Mouse (Mus musculus): ENCODE data around the gene C1qc. TPM values are rescaled to one million over a fixed set of nuclear protein-coding genes. Genes with fewer than 3 reads are reported as not detected.

C1qc gene
- polyA plus RNA-seq (2015; fragmentation: Nextera tagmentation; extraction: Ambion mirVana), result 31.3 and 33.0 TPM in 2 replicates

- Histone ChIP-seq H3K27ac (no peak within 1 kb of the TSS), H3K27me3 (peaks cover 33% of the 10 kb centered on the region)
- DNase-seq, result no peak
Measured at GRCm38 (mm10) chr4:136892811-136893210, at the start of gene C1qc. C1qc (minus strand) TSS chr4:136893065.

GRCm38 (mm10) chr4:136937935-136938334, 45.1 kb upstream of the C1qc start:
- Histone ChIP-seq H3K36me3 (no peaks in the 10 kb centered on the region), H3K9me3 (replicated peaks) (no peaks in the 10 kb centered on the region), H3K4me1 (replicated peaks) (peaks cover 13% of the 10 kb centered on the region), H3K4me2 (no peak overlapping the region), H3K27me3 (peaks cover 22% of the 10 kb centered on the region), H3K4me3 (replicated peaks) (no peak overlapping the region), H3K9ac (no peak overlapping the region), H3K27ac (no peak overlapping the region)
- no peak for ATAC-seq (ENCODE audit: low read depth)
- no peak for DNase-seq
- 64% methylated on average over 5 of the region's 5 CpGs for WGBS (ENCODE audit: insufficient replicate concordance)

More at GRCm38 (mm10) chr4:136892811-136893210, at the start of gene C1qc:
- 12% methylated on average over 5 of the region's 5 CpGs for WGBS (ENCODE audit: insufficient replicate concordance)
- H3K4me1 ChIP-seq (replicated peaks), result no peaks in the 10 kb centered on the region
- no peak within 1 kb of the TSS for H3K4me3 ChIP-seq (replicated peaks)
- no peaks in the 10 kb centered on the region for H3K9me3 ChIP-seq (replicated peaks)
- no peaks in the 10 kb centered on the region for H3K36me3 ChIP-seq
- 0 out of 2 replicates have a peak within 1 kb of the TSS, but pooled peaks have one; percentile 6 for H3K9ac ChIP-seq
- ATAC-seq (ENCODE audit: low read depth), result peak; percentile 4; the same call in 1 of the 2 replicates
- no peak within 1 kb of the TSS for H3K4me2 ChIP-seq

GRCm38 (mm10) chr4:136937344-136937743, 44.5 kb upstream of the C1qc start:
- no peaks in the 10 kb centered on the region for H3K36me3 ChIP-seq

GRCm38 (mm10) chr4:136934746-136935613, 42.1 kb upstream of the C1qc start:
- no peaks in the 10 kb centered on the region for H3K9me3 ChIP-seq (replicated peaks)
- ATAC-seq (ENCODE audit: low read depth) (peak; percentile 43; the same call in 1 of the 2 replicates), DNase-seq (no peak)
- WGBS (ENCODE audit: insufficient replicate concordance), result 43% methylated on average over 18 of the region's 18 CpGs
- H3K27me3 ChIP-seq, result peaks cover 3% of the 10 kb centered on the region; the same call in 1 of the 2 replicates
- H3K4me1 ChIP-seq (replicated peaks), result peaks cover 32% of the 10 kb centered on the region
- H3K36me3 ChIP-seq, result no peaks in the 10 kb centered on the region
- H3K4me2 ChIP-seq, result peak overlapping the region; percentile 26; the same call in 1 of the 2 replicates
- no peak overlapping the region for H3K4me3 ChIP-seq (replicated peaks)
- no peak overlapping the region for H3K9ac ChIP-seq
- H3K27ac ChIP-seq, result no peak overlapping the region

More at GRCm38 (mm10) chr4:136937344-136937743, 44.5 kb upstream of the C1qc start:
- no peak overlapping the region for H3K4me3 ChIP-seq (replicated peaks)
- no peaks in the 10 kb centered on the region for H3K9me3 ChIP-seq (replicated peaks)
- 51% methylated on average over 4 of the region's 4 CpGs for WGBS (ENCODE audit: insufficient replicate concordance)
- H3K27ac ChIP-seq, result no peak overlapping the region
- no peak overlapping the region for H3K9ac ChIP-seq
- no peak for ATAC-seq (ENCODE audit: low read depth)
- H3K4me2 ChIP-seq, result no peak overlapping the region
- peaks cover 13% of the 10 kb centered on the region for H3K4me1 ChIP-seq (replicated peaks)
- DNase-seq, result no peak
- peaks cover 16% of the 10 kb centered on the region for H3K27me3 ChIP-seq

GRCm38 (mm10) chr4:136930474-136930873, 37.6 kb upstream of the C1qc start:
- peaks cover 26% of the 10 kb centered on the region for H3K27me3 ChIP-seq
- peak; percentile 66 for DNase-seq
- H3K27ac ChIP-seq, result peak overlapping the region; percentile 79
- peaks cover 42% of the 10 kb centered on the region for H3K4me1 ChIP-seq (replicated peaks)
- 47% methylated on average over 8 of the region's 8 CpGs for WGBS (ENCODE audit: insufficient replicate concordance)
- H3K9me3 ChIP-seq (replicated peaks), result no peaks in the 10 kb centered on the region
- H3K36me3 ChIP-seq, result no peaks in the 10 kb centered on the region
- ATAC-seq (ENCODE audit: low read depth), result peak; percentile 96
- no peak overlapping the region for H3K4me3 ChIP-seq (replicated peaks)
- H3K9ac ChIP-seq, result peak overlapping the region; percentile 26; the same call in 1 of the 2 replicates
- peak overlapping the region; percentile 29 for H3K4me2 ChIP-seq

GRCm38 (mm10) chr4:136928928-136929327, 36.1 kb upstream of the C1qc start:
- no peak overlapping the region for H3K4me2 ChIP-seq
- H3K36me3 ChIP-seq, result no peaks in the 10 kb centered on the region
- H3K9me3 ChIP-seq (replicated peaks), result no peaks in the 10 kb centered on the region
- H3K4me1 ChIP-seq (replicated peaks), result peaks cover 29% of the 10 kb centered on the region
- ATAC-seq (ENCODE audit: low read depth) (no peak), DNase-seq (no peak)
- H3K4me3 ChIP-seq (replicated peaks), result no peak overlapping the region
- no peak overlapping the region for H3K27ac ChIP-seq
- peaks cover 30% of the 10 kb centered on the region for H3K27me3 ChIP-seq
- 14% methylated on average over 5 of the region's 5 CpGs for WGBS (ENCODE audit: insufficient replicate concordance)
- no peak overlapping the region for H3K9ac ChIP-seq

- no peak overlapping the region for H3K4me2 ChIP-seq
- H3K9ac ChIP-seq, result no peak overlapping the region
- ATAC-seq (ENCODE audit: low read depth), result no peak
- H3K27ac ChIP-seq, result no peak overlapping the region
- 22% methylated on average over 15 of the region's 15 CpGs for WGBS (ENCODE audit: insufficient replicate concordance)
- H3K4me3 ChIP-seq (replicated peaks), result no peak overlapping the region
- peaks cover 26% of the 10 kb centered on the region for H3K27me3 ChIP-seq
- H3K9me3 ChIP-seq (replicated peaks), result no peaks in the 10 kb centered on the region
- no peaks in the 10 kb centered on the region for H3K36me3 ChIP-seq
- peaks cover 18% of the 10 kb centered on the region for H3K4me1 ChIP-seq (replicated peaks)
- DNase-seq, result no peak
Measured at GRCm38 (mm10) chr4:136925804-136926203, 32.9 kb upstream of the C1qc start.

GRCm38 (mm10) chr4:136924529-136924928, 31.7 kb upstream of the C1qc start:
- 7% methylated on average over 6 of the region's 6 CpGs for WGBS (ENCODE audit: insufficient replicate concordance)
- Histone ChIP-seq H3K9ac (no peak overlapping the region), H3K4me2 (no peak overlapping the region), H3K36me3 (no peaks in the 10 kb centered on the region), H3K9me3 (replicated peaks) (no peaks in the 10 kb centered on the region), H3K4me1 (replicated peaks) (peaks cover 5% of the 10 kb centered on the region), H3K27me3 (peaks cover 26% of the 10 kb centered on the region), H3K27ac (no peak overlapping the region), H3K4me3 (replicated peaks) (no peak overlapping the region)
- DNase-seq (peak; percentile 32), ATAC-seq (ENCODE audit: low read depth) (no peak)

- Histone ChIP-seq H3K4me2 (no peak overlapping the region), H3K4me1 (replicated peaks) (no peaks in the 10 kb centered on the region), H3K4me3 (replicated peaks) (no peak overlapping the region), H3K27ac (no peak overlapping the region), H3K9ac (no peak overlapping the region), H3K9me3 (replicated peaks) (no peaks in the 10 kb centered on the region), H3K36me3 (no peaks in the 10 kb centered on the region), H3K27me3 (no peaks in the 10 kb centered on the region; the same call in none of the 2 replicates)
- ATAC-seq (ENCODE audit: low read depth) (no peak), DNase-seq (no peak)
- WGBS (ENCODE audit: insufficient replicate concordance), result 68% methylated on average over 3 of the region's 3 CpGs
Measured at GRCm38 (mm10) chr4:136919526-136919925, 26.7 kb upstream of the C1qc start.

- 73% methylated on average over 8 of the region's 8 CpGs for WGBS (ENCODE audit: insufficient replicate concordance)
- Histone ChIP-seq H3K36me3 (no peaks in the 10 kb centered on the region), H3K9me3 (replicated peaks) (no peaks in the 10 kb centered on the region), H3K4me1 (replicated peaks) (no peaks in the 10 kb centered on the region), H3K9ac (no peak overlapping the region), H3K27me3 (peaks cover 6% of the 10 kb centered on the region), H3K4me2 (no peak overlapping the region), H3K4me3 (replicated peaks) (no peak overlapping the region), H3K27ac (no peak overlapping the region)
- no peak for DNase-seq
- ATAC-seq (ENCODE audit: low read depth), result no peak
Measured at GRCm38 (mm10) chr4:136918834-136919233, 26.0 kb upstream of the C1qc start.

GRCm38 (mm10) chr4:136917165-136917524, 24.3 kb upstream of the C1qc start:
- Histone ChIP-seq H3K27me3 (peaks cover 21% of the 10 kb centered on the region), H3K4me3 (replicated peaks) (no peak overlapping the region), H3K9me3 (replicated peaks) (no peaks in the 10 kb centered on the region), H3K4me1 (replicated peaks) (no peaks in the 10 kb centered on the region), H3K27ac (no peak overlapping the region), H3K4me2 (no peak overlapping the region), H3K9ac (no peak overlapping the region), H3K36me3 (no peaks in the 10 kb centered on the region)
- DNase-seq, result no peak
- WGBS (ENCODE audit: insufficient replicate concordance), result 38% methylated on average over 7 of the region's 7 CpGs
- no peak for ATAC-seq (ENCODE audit: low read depth)

Measured in liver, embryonic 13.5 days (tissue).